Mouse (Mus musculus) C2C12 (cell line): ENCODE data around the gene Ripk3. TPM values are rescaled to one million over a fixed set of nuclear protein-coding genes. Genes with fewer than 3 reads are reported as not detected.
A peak's percentile ranks its signal among the peaks of the same experiment; 100 is the strongest.

Experiments
- H3K27me3 ChIP-seq: one replicate; pipeline ENCODE4 v1.6.1; 2011; ENCODE audit not compliant: control insufficient read depth, insufficient read depth, insufficient read length
- H3K36me3 ChIP-seq: one replicate; pipeline ENCODE4 v1.6.1; 2011; ENCODE audit not compliant: control insufficient read depth, insufficient read depth
- H3K4me3 ChIP-seq: one replicate; pipeline ENCODE4 v1.5.1; 2011; ENCODE audit warnings: mild to moderate bottlenecking, control low read depth; ENCODE audit not compliant: poor library complexity, insufficient read depth, severe bottlenecking
- H3K79me2 ChIP-seq: one replicate; pipeline ENCODE4 v1.6.1; 2011; ENCODE audit not compliant: control insufficient read depth, insufficient read depth
- H3K79me3 ChIP-seq: one replicate; pipeline ENCODE4 v1.6.1; 2011; ENCODE audit warnings: low read depth, control low read depth
- H3ac ChIP-seq: one replicate; pipeline ENCODE3; 2011; ENCODE audit warnings: low read depth; ENCODE audit not compliant: control insufficient read depth, insufficient read length
- CEBPB ChIP-seq: IDR thresholded peaks from one replicate; pipeline ENCODE4 v1.6.1; 2011; ENCODE audit warnings: low read depth, mild to moderate bottlenecking, control low read depth, moderate library complexity
- CTCF ChIP-seq: IDR thresholded peaks from one replicate; pipeline ENCODE4 v1.5.1; 2011; ENCODE audit not compliant: control insufficient read depth, insufficient read depth, insufficient read length
- FOSL1 ChIP-seq: IDR thresholded peaks from one replicate; pipeline ENCODE4 v1.8.0; 2011; ENCODE audit warnings: mild to moderate bottlenecking, low read length; ENCODE audit not compliant: poor library complexity, insufficient read depth, severe bottlenecking
- MAX ChIP-seq: IDR thresholded peaks from one replicate; pipeline ENCODE4 v1.6.1; 2011; ENCODE audit warnings: mild to moderate bottlenecking, control low read depth
- MYOD1 ChIP-seq: IDR thresholded peaks from one replicate; pipeline ENCODE4 v1.6.1; 2011; ENCODE audit warnings: low read depth; ENCODE audit not compliant: control insufficient read depth, insufficient read length
- MYOG ChIP-seq: IDR thresholded peaks from one replicate; pipeline ENCODE4 v1.6.1; 2011; ENCODE audit not compliant: control insufficient read depth, insufficient read length; ENCODE audit errors: extremely low read depth
- USF1 ChIP-seq: IDR thresholded peaks from one replicate; pipeline ENCODE4 v1.6.1; 2011; ENCODE audit warnings: low read depth, mild to moderate bottlenecking, control low read depth, moderate library complexity
- polyA plus RNA-seq: library from polyadenylated mRNA; unstranded; fragments of >200 nt; fragmentation: generic; extraction: Trizol; gene quantifications from one replicate; pipeline ENCODE4 v1.2.1, GENCODE M21; 2012; ENCODE audit warnings: missing spikeins

Ripk3 gene
- polyA plus RNA-seq, 1 experiment = 0.55 TPM

DNA sequence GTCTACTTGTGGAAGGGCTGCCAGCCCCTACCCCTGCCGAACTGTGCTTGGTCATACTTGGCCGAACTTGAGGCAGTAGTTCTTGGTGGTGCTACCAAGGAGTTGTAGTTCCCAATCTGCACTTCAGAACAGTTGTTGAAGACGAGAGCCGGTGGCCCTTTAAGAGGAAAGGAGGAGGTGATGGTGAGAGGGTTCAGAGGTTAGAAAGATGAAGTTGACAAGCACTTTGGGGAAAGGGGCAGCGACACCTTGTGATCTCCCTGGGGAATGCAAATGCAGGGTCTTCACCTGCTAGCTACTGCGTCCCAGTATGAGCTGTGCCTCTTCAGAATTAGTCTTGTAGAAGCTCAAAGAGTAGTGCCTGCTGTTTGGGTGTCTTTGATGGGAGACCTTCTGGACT lies 3.5 kb downstream of the Ripk3 start:
- Histone ChIP-seq H3K27me3 (no peaks in the 10 kb centered on the region), H3K4me3 (no peak overlapping the region), H3K79me3 (no peaks in the 10 kb centered on the region), H3ac (no peak overlapping the region), H3K36me3 (no peaks in the 10 kb centered on the region), H3K79me2 (no peaks in the 10 kb centered on the region)
- no peak for TF ChIP-seq USF1
- no peak for TF ChIP-seq MAX
- no peak for TF ChIP-seq CTCF
- no peak for TF ChIP-seq FOSL1

DNA sequence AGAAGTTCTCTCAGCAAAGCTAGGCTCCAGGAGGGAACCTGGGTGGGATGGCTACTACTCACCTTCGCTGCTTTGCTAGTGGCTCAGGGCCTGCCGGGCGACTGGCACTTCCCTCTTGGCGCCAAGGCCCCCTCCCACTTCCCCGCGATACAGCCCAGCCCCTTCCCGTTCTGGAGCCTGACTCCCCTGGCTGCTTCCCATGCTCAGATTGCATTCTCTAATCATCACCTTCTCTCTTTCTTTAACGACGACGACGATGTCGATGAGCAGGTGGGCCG lies 4.8 kb downstream of the Ripk3 start, which contains the start of gene Adcy4:
TSS of gene Adcy4 (minus strand) at position 138 of the 278 bp plus-strand sequence.
- no peak within 1 kb of the TSS for H3ac ChIP-seq
- no peak within 1 kb of the TSS for H3K4me3 ChIP-seq
- H3K79me3 ChIP-seq = no peaks in the 10 kb centered on the region
- no peaks in the 10 kb centered on the region for H3K36me3 ChIP-seq
- TF ChIP-seq CTCF = no peak
- TF ChIP-seq USF1 = no peak
- no peak for TF ChIP-seq MAX
- TF ChIP-seq MYOG = no peak
- TF ChIP-seq CEBPB = no peak
- no peak for TF ChIP-seq FOSL1
- TF ChIP-seq MYOD1 = no peak
- H3K27me3 ChIP-seq = no peaks in the 10 kb centered on the region
- H3K79me2 ChIP-seq = no peaks in the 10 kb centered on the region

DNA sequence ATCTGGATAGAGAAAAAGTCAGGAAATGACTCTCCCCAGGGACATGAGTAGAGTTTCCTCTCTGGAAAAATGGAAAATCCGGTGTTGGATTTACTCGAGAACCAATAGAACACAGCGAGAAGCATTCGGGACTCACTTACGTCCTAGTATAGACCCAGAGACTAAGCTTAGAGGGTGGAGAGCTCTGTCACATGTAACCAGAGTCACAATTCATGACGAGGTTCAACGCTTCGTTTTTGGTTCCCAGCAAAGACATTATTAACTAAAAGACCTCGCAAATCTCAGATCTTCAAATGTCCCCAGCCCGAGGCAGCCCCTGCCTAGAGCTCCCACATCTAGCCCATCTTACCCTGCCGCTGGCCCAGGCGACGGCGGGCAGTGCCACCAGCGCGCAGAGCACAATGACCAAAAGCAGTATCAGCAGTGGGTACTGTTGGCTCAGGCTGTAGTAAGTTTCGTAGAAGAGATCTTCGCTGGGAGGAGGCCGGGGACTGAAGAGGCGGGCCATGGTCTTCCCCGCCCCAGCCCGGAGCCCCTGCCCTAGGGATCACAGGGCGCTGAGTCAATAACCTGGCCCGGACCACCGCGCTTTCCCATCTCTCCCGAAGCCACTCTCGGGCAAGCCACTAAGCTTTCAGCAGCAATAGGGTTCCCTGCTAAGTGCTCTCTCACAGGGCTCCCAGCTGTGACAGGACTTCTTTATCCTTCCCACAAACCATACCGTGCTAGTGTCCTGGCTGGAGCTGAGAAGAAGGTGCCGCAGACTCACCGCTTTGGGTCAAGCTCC lies 5.3 kb downstream of the Ripk3 start:
- H3K79me3 ChIP-seq = no peaks in the 10 kb centered on the region
- H3ac ChIP-seq = no peak overlapping the region
- H3K4me3 ChIP-seq = no peak overlapping the region
- no peaks in the 10 kb centered on the region for H3K79me2 ChIP-seq
- no peaks in the 10 kb centered on the region for H3K36me3 ChIP-seq
- no peaks in the 10 kb centered on the region for H3K27me3 ChIP-seq
- TF ChIP-seq MYOD1 (no peak), CEBPB (no peak), MAX (no peak), FOSL1 (no peak), USF1 (no peak), CTCF (no peak), MYOG (no peak)

DNA sequence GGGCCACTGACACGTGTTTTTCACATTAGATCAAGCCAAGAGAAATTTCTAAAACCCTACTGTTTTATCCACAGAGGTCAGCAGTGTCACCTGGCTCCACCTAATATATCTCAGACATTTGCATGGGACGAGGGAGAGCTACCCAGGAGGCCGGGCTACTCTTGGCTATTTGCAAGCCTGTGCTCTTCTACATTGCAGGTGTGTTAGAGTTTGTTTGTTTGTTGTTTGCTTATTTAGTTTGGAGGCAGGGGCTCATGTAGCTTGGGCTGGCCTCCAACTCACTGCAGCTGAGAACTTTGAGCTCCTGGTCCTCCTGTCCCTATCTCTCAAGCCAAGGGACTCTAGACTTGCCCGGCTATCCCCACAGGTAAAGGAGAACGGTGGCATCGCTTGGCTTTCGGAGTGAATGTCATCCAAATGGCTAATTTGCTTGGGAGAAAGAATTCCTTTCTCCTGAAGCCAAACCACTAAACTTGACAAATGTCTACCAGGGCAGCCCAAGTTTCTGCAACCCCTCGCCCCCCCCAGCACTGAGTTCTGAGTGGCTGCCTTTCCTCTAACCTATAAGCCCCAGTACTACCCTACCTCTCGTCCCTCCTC lies 6.2 kb downstream of the Ripk3 start:
- no peak for TF ChIP-seq MYOG
- no peak for TF ChIP-seq MYOD1
- no peak for TF ChIP-seq USF1
- TF ChIP-seq CEBPB = no peak
- no peak for TF ChIP-seq CTCF
- no peak for TF ChIP-seq MAX
- TF ChIP-seq FOSL1 = no peak
- H3K27me3 ChIP-seq = no peaks in the 10 kb centered on the region
- H3K79me3 ChIP-seq = no peaks in the 10 kb centered on the region
- H3K79me2 ChIP-seq = no peaks in the 10 kb centered on the region
- no peaks in the 10 kb centered on the region for H3K36me3 ChIP-seq
- no peak overlapping the region for H3ac ChIP-seq
- H3K4me3 ChIP-seq = no peak overlapping the region

DNA sequence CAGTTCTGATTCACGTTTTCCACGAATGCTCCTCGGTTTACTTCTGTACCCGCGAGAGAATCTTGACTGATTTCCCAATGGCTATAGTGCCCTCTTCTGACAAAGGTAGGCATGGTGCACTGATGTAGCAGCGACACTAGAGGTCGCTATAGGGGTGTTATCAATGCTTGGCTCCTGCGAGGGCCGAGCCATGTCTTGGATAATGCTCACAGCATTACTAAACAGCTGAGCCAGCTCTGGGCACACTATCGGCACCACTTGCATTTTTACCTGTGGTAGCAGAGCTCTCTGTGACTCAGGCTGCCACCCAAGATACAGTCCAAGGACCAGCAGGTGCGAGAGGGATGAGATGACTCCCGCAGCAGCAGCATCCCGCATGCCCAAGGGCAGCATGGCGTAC lies 7.4 kb downstream of the Ripk3 start:
- H3K79me2 ChIP-seq = no peaks in the 10 kb centered on the region
- TF ChIP-seq MAX (no peak), CEBPB (peak; percentile 18), CTCF (peak; percentile 99), MYOG (no peak), FOSL1 (no peak), MYOD1 (no peak), USF1 (no peak)
- no peak overlapping the region for H3K4me3 ChIP-seq
- no peaks in the 10 kb centered on the region for H3K79me3 ChIP-seq
- no peaks in the 10 kb centered on the region for H3K27me3 ChIP-seq
- no peaks in the 10 kb centered on the region for H3K36me3 ChIP-seq
- no peak overlapping the region for H3ac ChIP-seq

DNA sequence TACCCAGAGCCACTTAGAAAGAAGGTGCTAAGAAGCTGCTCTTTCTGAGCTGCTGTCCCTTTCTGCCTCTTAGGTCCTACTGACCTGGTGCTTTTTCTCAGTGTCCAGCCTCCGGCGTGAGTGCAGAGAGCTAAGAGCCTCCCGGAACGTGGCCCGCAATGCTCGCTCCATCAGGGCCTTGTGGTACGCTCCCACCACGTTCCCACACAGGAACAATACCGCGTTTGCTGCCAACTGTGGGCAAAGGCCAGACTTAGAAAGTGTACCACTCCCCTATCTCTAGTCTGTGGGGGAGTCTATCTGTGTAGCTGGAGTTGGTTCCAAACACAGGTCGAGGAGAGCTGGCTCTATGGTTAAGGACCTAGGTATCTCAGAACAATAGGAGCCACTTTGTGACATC lies 7.9 kb downstream of the Ripk3 start:
- Histone ChIP-seq H3K27me3 (no peaks in the 10 kb centered on the region), H3K4me3 (no peak overlapping the region)
- TF ChIP-seq USF1 = no peak
- no peak for TF ChIP-seq CEBPB
- no peak for TF ChIP-seq FOSL1
- TF ChIP-seq CTCF = no peak
- TF ChIP-seq MYOD1 = no peak
- no peak for TF ChIP-seq MAX
- no peak for TF ChIP-seq MYOG

More for the DNA sequence above, 7.9 kb downstream of the Ripk3 start:
- H3K79me2 ChIP-seq = no peaks in the 10 kb centered on the region
- no peaks in the 10 kb centered on the region for H3K36me3 ChIP-seq
- no peak overlapping the region for H3ac ChIP-seq
- no peaks in the 10 kb centered on the region for H3K79me3 ChIP-seq
